Comparison of ENCODE assay signal across 8 mouse cellular contexts in genomic region chr7:16287016-16287415, GRCm38 (mm10). TPM values are rescaled to one million over a fixed set of nuclear protein-coding genes. Genes with fewer than 3 reads are reported as not detected.
DNase-seq lines count a peak whose midpoint lies in the region; ATAC-seq and TF ChIP-seq lines count a peak whose summit lies in the region.

No protein-coding gene starts in this region.

- peaks cover 23% of the 10 kb centered on the region for H3K36me3 ChIP-seq in heart, embryonic 12.5 days
- H3K36me3 ChIP-seq in ES-Bruce4 (ENCODE audit: control insufficient read depth, insufficient read depth, low read length, poor library complexity, severe bottlenecking) = peaks cover 12% of the 10 kb centered on the region
- peaks cover 17% of the 10 kb centered on the region for H3K36me3 ChIP-seq in forebrain, embryonic 15.5 days
- peaks cover 26% of the 10 kb centered on the region for H3K36me3 ChIP-seq in liver, postnatal 0 days (replicated peaks; ENCODE audit: insufficient read depth, low read length)

- TF ChIP-seq EP300 in ES-Bruce4 (IDR thresholded peaks at IDR 0.05; ENCODE audit: insufficient read depth, low read depth, low read length) = no peak
- no peak for TF ChIP-seq EP300 in liver, postnatal 0 days (IDR thresholded peaks at IDR 0.05; ENCODE audit: low read depth)

- peak overlapping the region; percentile 64 for H3K4me3 ChIP-seq in heart, embryonic 12.5 days
- H3K4me3 ChIP-seq in ES-Bruce4 (ENCODE audit: low read depth, low read length) = peak overlapping the region; percentile 81
- H3K4me3 ChIP-seq in forebrain, embryonic 15.5 days = peak overlapping the region; percentile 69
- peak overlapping the region; percentile 70 for H3K4me3 ChIP-seq in liver, postnatal 0 days (ENCODE audit: low read depth, low read length)

- 0 out of 2 replicates have a peak overlapping the region, but pooled peaks have one; percentile 72 for H3K9ac ChIP-seq in heart, embryonic 12.5 days
- peak overlapping the region; percentile 90 for H3K9ac ChIP-seq in ES-Bruce4 (ENCODE audit: low read depth, poor library complexity, severe bottlenecking)
- peak overlapping the region; percentile 59 for H3K9ac ChIP-seq in forebrain, embryonic 15.5 days (replicated peaks)
- peak overlapping the region; percentile 79 for H3K9ac ChIP-seq in liver, postnatal 0 days (replicated peaks)

- H3K27ac ChIP-seq in heart, embryonic 12.5 days (ENCODE audit: poor library complexity, severe bottlenecking) = peak overlapping the region; percentile 95
- peak overlapping the region; percentile 37 for H3K27ac ChIP-seq in ES-Bruce4 (ENCODE audit: insufficient read depth, low read length)
- peak overlapping the region; percentile 94 for H3K27ac ChIP-seq in forebrain, embryonic 15.5 days (replicated peaks)
- H3K27ac ChIP-seq in liver, postnatal 0 days (ENCODE audit: low read depth) = peak overlapping the region; percentile 98

- no peak for TF ChIP-seq POLR2A in ES-Bruce4 (IDR thresholded peaks at IDR 0.05; ENCODE audit: insufficient read depth, low read length)

- no peak for DNase-seq in heart, adult 8-10 months (ENCODE audit: low spot score)
- no peak for DNase-seq in liver, postnatal 0 days
- no peak for DNase-seq in thymus, postnatal 14 days
- no peak for DNase-seq in left cerebral cortex, adult 8-10 months (ENCODE audit: low spot score in 2 of 2)

- TF ChIP-seq CTCF in ES-Bruce4 (IDR thresholded peaks at IDR 0.05; ENCODE audit: low read depth, low read length) = no peak
- TF ChIP-seq CTCF in liver, postnatal 0 days (IDR thresholded peaks at IDR 0.05; ENCODE audit: low read depth) = no peak

- no peaks in the 10 kb centered on the region for H3K9me3 ChIP-seq in heart, embryonic 12.5 days (replicated peaks)
- H3K9me3 ChIP-seq in ES-Bruce4 (replicated peaks; ENCODE audit: control insufficient read depth, insufficient read depth, low read length, poor library complexity, severe bottlenecking) = no peaks in the 10 kb centered on the region
- no peaks in the 10 kb centered on the region for H3K9me3 ChIP-seq in forebrain, embryonic 15.5 days
- no peaks in the 10 kb centered on the region for H3K9me3 ChIP-seq in liver, postnatal 0 days (ENCODE audit: low read length)

- peaks cover 12% of the 10 kb centered on the region for H3K4me1 ChIP-seq in heart, embryonic 12.5 days (replicated peaks)
- H3K4me1 ChIP-seq in ES-Bruce4 (ENCODE audit: control insufficient read depth, insufficient read depth, low read length) = peaks cover 2% of the 10 kb centered on the region
- peaks cover 13% of the 10 kb centered on the region for H3K4me1 ChIP-seq in forebrain, embryonic 15.5 days
- peaks cover 11% of the 10 kb centered on the region for H3K4me1 ChIP-seq in liver, postnatal 0 days (ENCODE audit: insufficient read depth)

- no peaks in the 10 kb centered on the region for H3K27me3 ChIP-seq in heart, embryonic 12.5 days (replicated peaks)
- no peaks in the 10 kb centered on the region for H3K27me3 ChIP-seq in ES-Bruce4 (ENCODE audit: control insufficient read depth, insufficient read depth, low read length, poor library complexity, severe bottlenecking)
- H3K27me3 ChIP-seq in forebrain, embryonic 15.5 days = no peaks in the 10 kb centered on the region
- H3K27me3 ChIP-seq in liver, postnatal 0 days (ENCODE audit: insufficient read depth, low read length) = no peaks in the 10 kb centered on the region

- no peak for ATAC-seq in heart, embryonic 12.5 days (ENCODE audit: insufficient number of reproducible peaks, low FRiP score)
- no peak for ATAC-seq in forebrain, embryonic 15.5 days (replicated peaks)
- ATAC-seq in liver, postnatal 0 days = no peak
- no peak for ATAC-seq in megakaryocyte-erythroid progenitor cell, adult 5-6 weeks (replicated peaks; ENCODE audit: low FRiP score, low TSS enrichment, poor library complexity, severe bottlenecking)

- WGBS in heart, embryonic 12.5 days = 86% methylated on average over 2 of the region's 2 CpGs
- 79% methylated on average over 2 of the region's 2 CpGs for WGBS in forebrain, embryonic 15.5 days
- 63% methylated on average over 2 of the region's 2 CpGs for WGBS in liver, postnatal 0 days (ENCODE audit: insufficient replicate concordance)

- H3K4me2 ChIP-seq in heart, embryonic 12.5 days = peak overlapping the region; percentile 72
- peak overlapping the region; percentile 54 for H3K4me2 ChIP-seq in forebrain, embryonic 15.5 days (replicated peaks)
- peak overlapping the region; percentile 90 for H3K4me2 ChIP-seq in liver, postnatal 0 days (ENCODE audit: low read depth, low read length)

RNA-seq across cellular contexts. Expression of gene Ccdc9, which starts 0.4 kb away (rescaled TPM):
- polyA plus RNA-seq in heart, embryonic 12.5 days (2016; fragmentation: Nextera tagmentation; extraction: Ambion mirVana) = 24.3 and 31.2 TPM in 2 replicates
- total RNA-seq in heart, adult 8-10 months (2022) = 10 to 100 TPM; 33.2 to 48.1 (median 38.1) TPM
- polyA plus RNA-seq in ES-Bruce4 (2011; ENCODE audit: insufficient read depth, insufficient read length, low read depth, missing spikeins) = 86.6 and 104 TPM in 2 replicates
- polyA plus RNA-seq in forebrain, embryonic 15.5 days (2015; fragmentation: Nextera tagmentation; extraction: Ambion mirVana) = 31.1 and 35.5 TPM in 2 replicates
- polyA plus RNA-seq in liver, postnatal 0 days (2015; fragmentation: Nextera tagmentation; extraction: Ambion mirVana) = 5.7 and 8.8 TPM in 2 replicates
- total RNA-seq in megakaryocyte-erythroid progenitor cell, adult 5-6 weeks (2014; fragmentation: Nextera tagmentation) = 57.1 and 65.7 TPM in 2 replicates
- total RNA-seq in megakaryocyte-erythroid progenitor cell, adult 5-6 weeks (2017) = 106 and 110 TPM in 2 replicates
- total RNA-seq in left cerebral cortex, adult 8-10 months (2022) = 100 to 1,000 TPM in 1 of 4 experiments, 10 to 100 TPM in 3; 80.6 to 105 (median 83.6) TPM

RNA-seq across cellular contexts. Expression of gene Inafm1, which starts 13.6 kb away (rescaled TPM):
- polyA plus RNA-seq in heart, embryonic 12.5 days (2016; fragmentation: Nextera tagmentation; extraction: Ambion mirVana) = 11.0 and 12.1 TPM in 2 replicates
- 10 to 100 TPM; 12.3 to 18.1 (median 14.4) TPM for total RNA-seq in heart, adult 8-10 months (2022)
- polyA plus RNA-seq in ES-Bruce4 (2011; ENCODE audit: insufficient read depth, insufficient read length, low read depth, missing spikeins) = 3.3 and 4.6 TPM in 2 replicates
- polyA plus RNA-seq in forebrain, embryonic 15.5 days (2015; fragmentation: Nextera tagmentation; extraction: Ambion mirVana) = 27.0 and 27.5 TPM in 2 replicates
- polyA plus RNA-seq in liver, postnatal 0 days (2015; fragmentation: Nextera tagmentation; extraction: Ambion mirVana) = 7.5 and 8.4 TPM in 2 replicates
- 23.3 and 28.3 TPM in 2 replicates for total RNA-seq in megakaryocyte-erythroid progenitor cell, adult 5-6 weeks (2014; fragmentation: Nextera tagmentation)
- total RNA-seq in megakaryocyte-erythroid progenitor cell, adult 5-6 weeks (2017) = 14.8 and 18.4 TPM in 2 replicates
- 10 to 100 TPM; 34.6 to 36.9 (median 36.6) TPM for total RNA-seq in left cerebral cortex, adult 8-10 months (2022)

RNA-seq across cellular contexts. Expression of gene Bbc3, which starts 21.2 kb away (rescaled TPM):
- polyA plus RNA-seq in heart, embryonic 12.5 days (2016; fragmentation: Nextera tagmentation; extraction: Ambion mirVana) = 9.8 and 10.4 TPM in 2 replicates
- 1 to 10 TPM; 2.8 to 5.1 (median 4.4) TPM for total RNA-seq in heart, adult 8-10 months (2022)
- polyA plus RNA-seq in ES-Bruce4 (2011; ENCODE audit: insufficient read depth, insufficient read length, low read depth, missing spikeins) = 38.5 and 38.7 TPM in 2 replicates
- polyA plus RNA-seq in forebrain, embryonic 15.5 days (2015; fragmentation: Nextera tagmentation; extraction: Ambion mirVana) = 16.7 and 18.5 TPM in 2 replicates
- polyA plus RNA-seq in liver, postnatal 0 days (2015; fragmentation: Nextera tagmentation; extraction: Ambion mirVana) = 3.7 and 4.1 TPM in 2 replicates
- total RNA-seq in megakaryocyte-erythroid progenitor cell, adult 5-6 weeks (2014; fragmentation: Nextera tagmentation) = 1.8 and 2.9 TPM in 2 replicates
- 3.1 and 4.4 TPM in 2 replicates for total RNA-seq in megakaryocyte-erythroid progenitor cell, adult 5-6 weeks (2017)
- total RNA-seq in left cerebral cortex, adult 8-10 months (2022) = 10 to 100 TPM in 3 of 4 experiments, 1 to 10 TPM in 1; 9.2 to 15.8 (median 12.0) TPM

RNA-seq across cellular contexts. Expression of gene C5ar1, which starts 27.7 kb away (rescaled TPM):
- polyA plus RNA-seq in heart, embryonic 12.5 days (2016; fragmentation: Nextera tagmentation; extraction: Ambion mirVana) = 1.1 and 1.8 TPM in 2 replicates
- 1 to 10 TPM; 4.1 to 5.5 (median 5.1) TPM for total RNA-seq in heart, adult 8-10 months (2022)
- polyA plus RNA-seq in ES-Bruce4 (2011; ENCODE audit: insufficient read depth, insufficient read length, low read depth, missing spikeins) = not detected in 2 replicates
- polyA plus RNA-seq in forebrain, embryonic 15.5 days (2015; fragmentation: Nextera tagmentation; extraction: Ambion mirVana) = 1.1 and 1.3 TPM in 2 replicates
- 5.5 and 6.9 TPM in 2 replicates for polyA plus RNA-seq in liver, postnatal 0 days (2015; fragmentation: Nextera tagmentation; extraction: Ambion mirVana)
- 0.22 TPM in 1 of 2 replicates, not detected in the other for total RNA-seq in megakaryocyte-erythroid progenitor cell, adult 5-6 weeks (2014; fragmentation: Nextera tagmentation)
- 0.23 TPM in 1 of 2 replicates, not detected in the other for total RNA-seq in megakaryocyte-erythroid progenitor cell, adult 5-6 weeks (2017)
- 1 to 10 TPM in 2 of 4 experiments, under 1 TPM in 2; 0.46 to 3.4 (median 1.7) TPM for total RNA-seq in left cerebral cortex, adult 8-10 months (2022)

RNA-seq across cellular contexts. Expression of gene C5ar2, which starts 43.1 kb away (rescaled TPM):
- polyA plus RNA-seq in heart, embryonic 12.5 days (2016; fragmentation: Nextera tagmentation; extraction: Ambion mirVana) = 0.85 and 1.1 TPM in 2 replicates
- 1 to 10 TPM; 1.0 to 1.4 (median 1.2) TPM for total RNA-seq in heart, adult 8-10 months (2022)
- not detected in 2 replicates for polyA plus RNA-seq in ES-Bruce4 (2011; ENCODE audit: insufficient read depth, insufficient read length, low read depth, missing spikeins)
- 0.06 TPM in 1 of 2 replicates, not detected in the other for polyA plus RNA-seq in forebrain, embryonic 15.5 days (2015; fragmentation: Nextera tagmentation; extraction: Ambion mirVana)
- polyA plus RNA-seq in liver, postnatal 0 days (2015; fragmentation: Nextera tagmentation; extraction: Ambion mirVana) = 0.92 and 1.2 TPM in 2 replicates
- total RNA-seq in megakaryocyte-erythroid progenitor cell, adult 5-6 weeks (2014; fragmentation: Nextera tagmentation) = 3.2 and 4.5 TPM in 2 replicates
- total RNA-seq in megakaryocyte-erythroid progenitor cell, adult 5-6 weeks (2017) = 3.5 and 4.0 TPM in 2 replicates
- total RNA-seq in left cerebral cortex, adult 8-10 months (2022) = under 1 TPM; 0.30 to 0.67 (median 0.58) TPM

Comparison
In these comparisons a context has a peak if more than half of its experiments do, and no peak if none do; other contexts are left out.
1. H3K27ac ChIP-seq: peak in every context shown above with its lines; median percentile 98 in liver, postnatal 0 days; 95 in heart, embryonic 12.5 days; 94 in forebrain, embryonic 15.5 days; 37 in ES-Bruce4.